Mouse (Mus musculus): ENCODE results near the gene Dph1.
"Not testable (repeated sequence)": the region's sequence is repeated elsewhere in the genome, so short reads cannot be mapped to it uniquely, and the experiment has no call there.

The Dph1 gene

GRCm38 (mm10) chr11:75201721-75202120 is 10.7 kb upstream of the Dph1 start:
- no peak for DNase-seq

- no peak for DNase-seq
Measured at GRCm38 (mm10) chr11:75200935-75201334, 9.9 kb upstream of the Dph1 start.

GRCm38 (mm10) chr11:75199951-75200350 is 8.9 kb upstream of the Dph1 start:
- DNase-seq, result no peak

- DNase-seq, result no peak
Measured at GRCm38 (mm10) chr11:75198792-75199191, 7.8 kb upstream of the Dph1 start.

- DNase-seq, result no peak
Measured at GRCm38 (mm10) chr11:75197956-75198355, 6.9 kb upstream of the Dph1 start.

GRCm38 (mm10) chr11:75196131-75196530 is 5.1 kb upstream of the Dph1 start:
- no peak for DNase-seq

- peak; percentile 53 for DNase-seq
Measured at GRCm38 (mm10) chr11:75194850-75195461, 3.9 kb upstream of the Dph1 start.

GRCm38 (mm10) chr11:75194121-75194849 is 3.2 kb upstream of the Dph1 start:
- DNase-seq, result peak; percentile 58

- peak; percentile 81 for DNase-seq
Measured at GRCm38 (mm10) chr11:75193256-75194071, 2.4 kb upstream of the Dph1 start, which contains the start of gene Rtn4rl1. Gene Rtn4rl1 (plus strand): TSS chr11:75193783.

GRCm38 (mm10) chr11:75192336-75193214 is 1.5 kb upstream of the Dph1 start:
- peak; percentile 71 for DNase-seq

- DNase-seq, result no peak
Measured at GRCm38 (mm10) chr11:75191841-75192240, 800 bp upstream of the Dph1 start.

- DNase-seq, result peak; percentile 79
Measured at GRCm38 (mm10) chr11:75190371-75190724, 693 bp downstream of the Dph1 start.

GRCm38 (mm10) chr11:75189713-75190370 is 1.2 kb downstream of the Dph1 start:
- no peak for DNase-seq

GRCm38 (mm10) chr11:75184986-75185385 is 6.1 kb downstream of the Dph1 start:
- no peak for DNase-seq

- no peak for DNase-seq
Measured at GRCm38 (mm10) chr11:75184573-75184972, 6.5 kb downstream of the Dph1 start.

GRCm38 (mm10) chr11:75183917-75184570 is 7.0 kb downstream of the Dph1 start:
- DNase-seq, result no peak

GRCm38 (mm10) chr11:75178672-75179208 is 12.3 kb downstream of the Dph1 start, which contains the start of gene Ovca2:
Gene Ovca2 (minus strand): TSS chr11:75178835.
- DNase-seq, result peak; percentile 94

GRCm38 (mm10) chr11:75178011-75178410 is 13.0 kb downstream of the Dph1 start:
- no peak for DNase-seq

GRCm38 (mm10) chr11:75174574-75174973 is 16.5 kb downstream of the Dph1 start:
- not testable (repeated sequence) for DNase-seq

GRCm38 (mm10) chr11:75173799-75174165 is 17.3 kb downstream of the Dph1 start:
- no peak for DNase-seq

- DNase-seq, result peak; percentile 90
Measured at GRCm38 (mm10) chr11:75173095-75173798, 17.8 kb downstream of the Dph1 start.

Measured in thymus, postnatal 25 days (tissue).